Mouse (Mus musculus) limb, embryonic 15.5 days (tissue): ENCODE measurements around the gene Rangrf. TPM values are rescaled to one million over a fixed set of nuclear protein-coding genes. Genes with fewer than 3 reads are reported as not detected.
"Not testable (repeated sequence)": the region's sequence is repeated elsewhere in the genome, so short reads cannot be mapped to it uniquely, and the experiment has no call there.

ENCODE experiments used
- ATAC-seq: fragments of 200-750 bp; cut with Nextera tagmentation; 2 replicates; pipeline ENCODE4 v1.8.0; 2017; ENCODE audit warnings: low read depth, moderate TSS enrichment; ENCODE audit not compliant: insufficient number of reproducible peaks, low FRiP score, low TSS enrichment
- H3K27ac ChIP-seq: fragments of 300-500 bp; sonication (generic); 2 replicates; pipeline ENCODE4 v1.5.1; 2015; ENCODE audit warnings: moderate library complexity, mild to moderate bottlenecking, inconsistent platforms
- H3K27me3 ChIP-seq: fragments of 300-500 bp; sonication (generic); 2 replicates; pipeline ENCODE4 v1.6.1; 2015; ENCODE audit warnings: inconsistent platforms
- H3K36me3 ChIP-seq: fragments of 300-500 bp; sonication (generic); 2 replicates; pipeline ENCODE4 v1.6.1; 2015; ENCODE audit warnings: inconsistent platforms
- H3K4me1 ChIP-seq: fragments of 300-500 bp; sonication (generic); 2 replicates; pipeline ENCODE4 v1.6.1; 2015; ENCODE audit warnings: inconsistent platforms
- H3K4me2 ChIP-seq: fragments of 300-500 bp; sonication (generic); 2 replicates; pipeline ENCODE4 v1.6.1; 2015; ENCODE audit warnings: mild to moderate bottlenecking, inconsistent platforms
- H3K4me3 ChIP-seq: fragments of 300-500 bp; sonication (generic); 2 replicates; pipeline ENCODE4 v1.5.1; 2015; ENCODE audit warnings: mild to moderate bottlenecking, inconsistent platforms
- H3K9ac ChIP-seq: fragments of 300-500 bp; sonication (generic); 2 replicates; pipeline ENCODE4 v1.6.1; 2015; ENCODE audit warnings: inconsistent platforms
- H3K9me3 ChIP-seq: fragments of 300-500 bp; sonication (generic); 2 replicates; pipeline ENCODE4 v1.6.1; 2016; ENCODE audit warnings: inconsistent platforms
- WGBS: fragments of 180-500 bp; shearing (Covaris S2); methylation state at CpG from one replicate; pipeline ENCODE4 v1.1.7; 2015; 5-methylcytosine and 5-hydroxymethylcytosine counted together
- polyA plus RNA-seq: library from polyadenylated mRNA; unstranded; fragments of >200 nt; fragmentation: Nextera tagmentation; extraction: Ambion mirVana; gene quantifications from 2 replicates; pipeline ENCODE4 v1.2.1, GENCODE M21; 2015

Gene Rangrf
- polyA plus RNA-seq, 1 experiment from 2014 or later, result 39.0 TPM

GRCm38 (mm10) chr11:68974059-68974450 lies 930 bp downstream of the Rangrf start:
- Histone ChIP-seq H3K4me3 (peak overlapping the region; percentile 47), H3K4me1 (peaks cover 12% of the 10 kb centered on the region), H3K4me2 (peak overlapping the region; percentile 75), H3K36me3 (no peaks in the 10 kb centered on the region), H3K9me3 (no peaks in the 10 kb centered on the region), H3K27me3 (no peaks in the 10 kb centered on the region), H3K27ac (no peak overlapping the region), H3K9ac (no peak overlapping the region)
- ATAC-seq, result no peak
- 38% methylated on average over 6 of the region's 6 CpGs for WGBS

DNA sequence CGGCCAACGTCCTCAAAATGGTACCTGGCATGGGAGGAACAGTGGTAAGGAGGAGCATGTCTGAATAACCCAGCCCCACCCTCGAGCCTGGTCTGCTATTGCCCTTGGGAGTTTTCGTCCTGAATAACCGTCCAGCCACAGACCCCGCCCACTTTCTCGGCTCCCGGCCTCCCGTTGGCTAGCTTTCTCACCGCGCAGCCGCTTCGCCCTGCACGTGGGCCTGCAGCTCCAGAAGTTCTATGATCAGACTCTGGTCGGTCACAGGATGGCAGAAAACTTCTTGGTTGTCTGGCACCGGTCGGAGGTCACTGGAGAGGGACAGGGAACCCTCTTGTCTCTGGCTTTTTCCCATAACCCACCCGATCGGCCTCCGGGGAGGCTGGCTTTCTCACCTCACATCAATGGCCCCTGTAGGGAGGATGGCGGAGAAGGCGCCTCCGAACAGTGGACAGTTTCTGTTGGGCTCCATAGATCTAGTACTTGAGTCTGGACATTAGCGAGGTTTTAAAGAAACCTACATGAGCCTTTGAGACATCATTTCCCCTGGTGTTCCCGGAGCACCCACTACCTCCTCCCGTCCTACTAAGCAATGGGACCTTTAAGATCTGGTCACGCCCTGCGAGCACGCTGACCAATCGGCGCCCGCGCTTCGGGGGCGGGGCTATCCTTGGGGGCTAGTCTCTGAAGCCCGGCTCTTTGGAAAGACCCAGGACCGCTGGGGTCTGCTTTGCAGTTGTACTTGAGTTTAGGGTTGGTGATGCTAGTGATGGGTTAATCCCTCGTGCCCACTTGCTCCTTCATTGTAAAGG lies 1.5 kb downstream of the Rangrf start:
- H3K9me3 ChIP-seq, H3K36me3 ChIP-seq, H3K27me3 ChIP-seq, H3K27ac ChIP-seq, H3K9ac ChIP-seq: not testable (repeated sequence)
- Histone ChIP-seq H3K4me2 (peak overlapping the region; percentile 75), H3K4me1 (peaks cover 15% of the 10 kb centered on the region), H3K4me3 (peak overlapping the region; percentile 47)
- peak; percentile 84 for ATAC-seq
- WGBS, result under 1% methylated on average over 38 of the region's 38 CpGs

DNA sequence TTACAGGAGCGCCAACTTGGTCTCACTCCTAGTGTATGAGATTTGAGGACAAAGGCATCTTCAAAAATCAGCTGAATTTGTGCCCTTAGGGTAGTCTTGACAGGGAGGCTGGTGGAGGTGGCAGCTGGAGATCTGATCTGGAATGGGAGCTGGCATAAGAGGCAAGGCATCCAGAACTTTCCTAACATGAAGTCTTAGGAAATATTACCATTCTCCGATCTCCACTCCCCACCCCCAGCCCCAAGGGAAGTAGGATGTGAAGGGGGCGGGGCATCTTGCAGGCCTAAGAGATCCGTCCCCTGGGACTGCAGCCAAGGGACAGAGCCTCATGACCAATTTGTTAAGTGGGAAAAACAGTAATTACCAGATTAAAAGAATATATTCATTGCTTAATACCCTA lies 4.8 kb downstream of the Rangrf start:
- Histone ChIP-seq H3K4me1 (peaks cover 24% of the 10 kb centered on the region), H3K27ac (no peak overlapping the region), H3K9ac (no peak overlapping the region), H3K4me2 (no peak overlapping the region), H3K4me3 (no peak overlapping the region), H3K9me3 (no peaks in the 10 kb centered on the region), H3K27me3 (no peaks in the 10 kb centered on the region), H3K36me3 (no peaks in the 10 kb centered on the region)
- ATAC-seq, result no peak
- WGBS, result 70% methylated on average over 4 of the region's 4 CpGs

DNA sequence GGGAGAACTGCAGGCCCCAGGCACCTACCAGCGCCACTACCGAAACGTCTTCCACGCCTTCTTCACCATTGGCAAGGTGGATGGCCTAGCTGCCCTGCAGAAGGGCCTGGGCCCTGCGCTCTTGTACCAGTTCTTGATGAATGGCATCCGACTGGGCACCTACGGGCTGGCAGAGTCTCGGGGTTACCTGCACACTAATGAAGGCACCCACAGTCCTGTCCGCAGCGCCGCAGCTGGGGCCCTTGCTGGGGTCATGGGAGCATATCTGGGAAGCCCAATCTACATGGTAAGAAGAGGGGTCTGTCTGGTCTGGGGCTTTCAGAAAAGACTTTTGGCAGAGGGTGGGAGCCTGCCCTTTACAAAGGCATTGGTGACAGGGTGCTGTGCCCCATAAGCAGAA lies 6.2 kb downstream of the Rangrf start:
- Histone ChIP-seq H3K4me1 (peaks cover 20% of the 10 kb centered on the region), H3K9ac (peak overlapping the region; percentile 43; the same call in 1 of the 2 replicates), H3K9me3 (no peaks in the 10 kb centered on the region), H3K4me3 (peak overlapping the region; percentile 60), H3K27me3 (no peaks in the 10 kb centered on the region), H3K36me3 (no peaks in the 10 kb centered on the region), H3K4me2 (peak overlapping the region; percentile 94; the same call in 1 of the 2 replicates), H3K27ac (no peak overlapping the region)
- ATAC-seq, result no peak
- WGBS, result 87% methylated on average over 11 of the region's 11 CpGs

- under 1% methylated on average over 50 of the region's 50 CpGs for whole genome bisulfite sequencing
- H3K4me1 ChIP-seq, result peaks cover 13% of the 10 kb centered on the region
- peak within 1 kb of the TSS; percentile 94 for H3K4me2 ChIP-seq
- H3K9ac ChIP-seq, result peak within 1 kb of the TSS; percentile 43
- H3K36me3 ChIP-seq, result no peaks in the 10 kb centered on the region
- ATAC-seq, result peak; percentile 83
- H3K27me3 ChIP-seq, result no peaks in the 10 kb centered on the region
- no peaks in the 10 kb centered on the region for H3K9me3 ChIP-seq
- H3K27ac ChIP-seq, result no peak within 1 kb of the TSS
- H3K4me3 ChIP-seq, result peak within 1 kb of the TSS; percentile 60
Observed at GRCm38 (mm10) chr11:68967337-68968282, 7.4 kb downstream of the Rangrf start, which contains the start of gene Slc25a35. Slc25a35 (plus strand) TSS chr11:68968131.

DNA sequence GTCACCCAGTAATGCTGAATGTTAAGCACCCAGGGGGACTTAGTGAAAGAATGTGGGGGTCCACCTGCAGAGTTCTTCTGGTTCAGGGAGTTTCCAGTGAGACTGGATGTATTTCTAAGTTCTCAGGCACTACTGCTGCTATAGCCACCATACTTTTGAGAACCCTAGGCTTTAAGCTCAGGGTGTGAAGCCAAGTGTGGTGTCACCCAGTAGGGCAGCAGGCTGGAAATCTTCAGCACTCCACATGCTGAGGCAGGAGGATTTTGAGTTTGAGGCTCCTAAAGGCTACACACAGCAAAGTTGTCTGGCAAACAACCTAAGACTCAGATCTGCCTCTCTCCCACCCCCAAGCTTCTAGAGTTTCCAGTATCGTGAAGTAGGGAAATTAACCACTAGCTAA lies 8.4 kb downstream of the Rangrf start:
- Histone ChIP-seq H3K27ac (no peak overlapping the region), H3K4me1 (peaks cover 12% of the 10 kb centered on the region), H3K9ac (no peak overlapping the region), H3K4me3 (no peak overlapping the region), H3K4me2 (no peak overlapping the region), H3K36me3 (no peaks in the 10 kb centered on the region), H3K27me3 (no peaks in the 10 kb centered on the region), H3K9me3 (no peaks in the 10 kb centered on the region)
- no peak for ATAC-seq
- WGBS, result 41% methylated on average over 1 of the region's 1 CpGs

DNA sequence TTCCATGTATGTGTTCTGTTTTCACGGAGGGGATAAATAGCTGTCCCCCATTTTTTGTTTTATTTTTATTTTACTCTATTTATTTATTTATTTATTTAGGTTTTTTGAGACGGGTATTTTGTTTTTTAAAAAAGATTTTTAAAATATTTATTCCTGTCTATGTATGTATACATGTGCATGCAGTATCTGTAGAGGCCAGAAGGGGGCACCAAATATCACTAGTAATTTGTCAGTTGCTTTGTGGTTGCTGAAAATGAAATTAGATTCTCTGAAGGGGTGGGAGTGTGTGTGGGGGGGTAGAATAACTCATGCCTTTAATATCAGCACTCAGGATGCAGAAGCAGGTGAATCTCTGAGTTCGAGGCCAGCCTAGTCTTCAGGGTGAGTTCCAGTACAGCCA lies 9.1 kb downstream of the Rangrf start:
- H3K36me3 ChIP-seq, result no peaks in the 10 kb centered on the region
- no peaks in the 10 kb centered on the region for H3K27me3 ChIP-seq
- H3K4me1 ChIP-seq, result peaks cover 12% of the 10 kb centered on the region
- H3K4me2 ChIP-seq, result no peak overlapping the region
- H3K9ac ChIP-seq, result no peak overlapping the region
- H3K27ac ChIP-seq, result no peak overlapping the region
- no peak overlapping the region for H3K4me3 ChIP-seq
- 37% methylated on average over 3 of the region's 3 CpGs for WGBS
- no peak for ATAC-seq
- H3K9me3 ChIP-seq, result no peaks in the 10 kb centered on the region

GRCm38 (mm10) chr11:68965050-68965449 lies 9.9 kb downstream of the Rangrf start:
- H3K9me3 ChIP-seq, result no peaks in the 10 kb centered on the region

DNA sequence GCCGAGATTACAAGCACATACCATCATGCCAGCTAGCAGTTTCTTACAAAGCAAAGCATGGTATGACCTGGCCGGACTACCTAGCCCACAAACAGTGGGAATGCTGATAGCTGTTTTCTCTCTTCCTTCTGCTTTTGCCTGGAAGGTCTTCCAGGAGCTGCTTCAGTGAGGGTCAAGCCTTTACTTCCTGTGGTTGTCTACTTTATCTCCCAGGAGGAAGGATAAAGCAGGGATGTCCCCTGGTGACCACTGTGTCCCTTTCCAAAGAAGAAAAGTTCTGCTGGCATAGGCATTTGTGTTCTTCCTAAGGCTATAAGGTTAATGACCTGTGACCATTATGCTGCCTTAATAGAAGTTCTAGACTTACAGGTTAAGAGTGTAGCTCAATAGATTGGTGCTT lies 11.6 kb downstream of the Rangrf start:
- Histone ChIP-seq H3K27ac (no peak overlapping the region), H3K27me3 (no peaks in the 10 kb centered on the region), H3K9me3 (no peaks in the 10 kb centered on the region), H3K4me1 (peaks cover 8% of the 10 kb centered on the region), H3K4me3 (no peak overlapping the region), H3K9ac (no peak overlapping the region), H3K36me3 (no peaks in the 10 kb centered on the region), H3K4me2 (no peak overlapping the region)
- no peak for ATAC-seq
- 70% methylated on average over 2 of the region's 2 CpGs for WGBS

More at GRCm38 (mm10) chr11:68965050-68965449, 9.9 kb downstream of the Rangrf start:
- H3K4me3 ChIP-seq, result no peak overlapping the region
- H3K4me1 ChIP-seq, result peaks cover 12% of the 10 kb centered on the region
- no peak overlapping the region for H3K4me2 ChIP-seq
- H3K36me3 ChIP-seq, result no peaks in the 10 kb centered on the region
- H3K27me3 ChIP-seq, result no peaks in the 10 kb centered on the region
- H3K9ac ChIP-seq, result no peak overlapping the region
- no peak overlapping the region for H3K27ac ChIP-seq
- no peak for ATAC-seq

GRCm38 (mm10) chr11:68962159-68962558 lies 12.8 kb downstream of the Rangrf start:
- WGBS, result 16% methylated on average over 11 of the region's 11 CpGs
- not testable (repeated sequence) for H3K4me1 ChIP-seq, H3K9me3 ChIP-seq, H3K9ac ChIP-seq, H3K27me3 ChIP-seq, H3K27ac ChIP-seq, H3K4me3 ChIP-seq, ATAC-seq, H3K36me3 ChIP-seq, H3K4me2 ChIP-seq

DNA sequence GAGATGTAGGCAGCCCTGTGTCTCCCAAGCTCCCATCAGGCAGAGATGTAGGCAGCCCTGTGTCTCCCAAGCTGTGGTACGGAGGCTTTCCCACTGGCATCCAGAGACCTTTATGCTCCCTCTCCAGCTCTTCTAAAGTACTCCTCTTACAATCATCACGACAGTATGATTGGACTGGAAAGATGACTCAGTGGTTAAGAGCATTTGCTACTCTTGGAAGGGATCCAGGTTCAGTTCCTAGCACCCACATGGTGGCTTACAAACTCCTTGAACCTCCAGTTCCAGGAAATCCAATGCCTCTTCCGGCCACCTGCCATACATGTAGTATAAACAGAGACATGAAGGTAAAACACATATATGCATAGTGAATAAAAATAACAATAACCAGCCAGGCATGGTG lies 13.4 kb downstream of the Rangrf start:
- no peaks in the 10 kb centered on the region for H3K4me1 ChIP-seq
- no peaks in the 10 kb centered on the region for H3K9me3 ChIP-seq
- 74% methylated on average over 3 of the region's 3 CpGs for WGBS
- no peak for ATAC-seq
- H3K4me2 ChIP-seq, result no peak overlapping the region
- H3K4me3 ChIP-seq, result no peak overlapping the region
- no peaks in the 10 kb centered on the region for H3K36me3 ChIP-seq
- no peak overlapping the region for H3K9ac ChIP-seq
- 0 out of 2 replicates have a peak, but pooled peaks cover 5% of the 10 kb centered on the region for H3K27me3 ChIP-seq
- H3K27ac ChIP-seq, result no peak overlapping the region

GRCm38 (mm10) chr11:68957971-68958370 lies 17.0 kb downstream of the Rangrf start:
- Histone ChIP-seq H3K27me3 (peaks cover 31% of the 10 kb centered on the region), H3K4me1 (peaks cover 9% of the 10 kb centered on the region), H3K4me3 (no peak overlapping the region), H3K9me3 (no peaks in the 10 kb centered on the region), H3K9ac (no peak overlapping the region), H3K4me2 (no peak overlapping the region), H3K27ac (no peak overlapping the region), H3K36me3 (no peaks in the 10 kb centered on the region)
- 46% methylated on average over 1 of the region's 1 CpGs for WGBS
- ATAC-seq, result no peak
